Mouse (Mus musculus): ENCODE data around the gene Asphd1.

GRCm38 (mm10) chr7:126951741-126952140, 2.4 kb upstream of the Asphd1 start:
- TF ChIP-seq CEBPB (IDR thresholded peaks at IDR 0.05; ENCODE audit: low read depth) = no peak
- no peak for TF ChIP-seq CTCF (IDR thresholded peaks at IDR 0.05; ENCODE audit: control insufficient read depth, insufficient read depth, insufficient read length)
- no peak for TF ChIP-seq USF1 (IDR thresholded peaks at IDR 0.05; ENCODE audit: low read depth)
- TF ChIP-seq MYOG (IDR thresholded peaks at IDR 0.05; ENCODE audit: control insufficient read depth, extremely low read depth, insufficient read length) = no peak

All from C2C12 (cell line).